Mouse (Mus musculus): ENCODE measurements at regions not wholly inside any gene's neighbourhood (a gene's known extent, or its start where the extent isn't known, plus 50 kb on each side); places are given as distances from the start of the nearest gene placed in this dataset.

DNA sequence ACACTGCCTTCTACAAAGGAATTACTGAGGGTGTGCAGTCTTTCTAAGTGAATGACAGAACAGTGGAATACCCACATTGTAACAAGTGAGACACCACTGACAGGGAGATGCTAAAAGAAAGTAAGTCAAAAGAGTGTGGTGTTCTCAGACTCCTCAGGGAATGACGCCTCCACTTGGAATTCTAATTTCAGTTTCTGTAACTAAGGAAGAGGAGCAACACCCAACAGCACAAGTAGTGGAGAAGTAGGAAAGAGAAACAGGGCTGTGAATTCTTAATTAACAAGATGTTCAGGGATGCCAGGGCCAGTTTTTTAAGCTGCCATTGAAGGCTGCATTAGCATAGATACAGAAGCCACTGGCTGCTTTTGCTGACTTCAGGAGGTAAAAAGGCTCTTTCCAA lies 81.4 kb downstream of the Fscb start:
- H3K9me3 ChIP-seq (ENCODE audit: control insufficient read depth, low read length): no peaks in the 10 kb centered on the region
- H3K4me3 ChIP-seq (ENCODE audit: low read length): no peak overlapping the region
- H3K4me1 ChIP-seq (ENCODE audit: control insufficient read depth, insufficient read depth, low read length): no peaks in the 10 kb centered on the region
- H3K4me2 ChIP-seq (replicated peaks; ENCODE audit: low read depth, low read length): no peak overlapping the region
- H3K36me3 ChIP-seq (ENCODE audit: control insufficient read depth, insufficient read depth, low read length): no peaks in the 10 kb centered on the region
- H3K27ac ChIP-seq (ENCODE audit: low read depth, low read length): no peak overlapping the region
- 87% methylated on average over 1 of the region's 1 CpGs for WGBS
- ATAC-seq (ENCODE audit: low FRiP score, low TSS enrichment): no peak
- H3K9ac ChIP-seq (ENCODE audit: low read depth, low read length): no peak overlapping the region
- no peaks in the 10 kb centered on the region for H3K27me3 ChIP-seq (ENCODE audit: control insufficient read depth, insufficient read depth, low read length)

DNA sequence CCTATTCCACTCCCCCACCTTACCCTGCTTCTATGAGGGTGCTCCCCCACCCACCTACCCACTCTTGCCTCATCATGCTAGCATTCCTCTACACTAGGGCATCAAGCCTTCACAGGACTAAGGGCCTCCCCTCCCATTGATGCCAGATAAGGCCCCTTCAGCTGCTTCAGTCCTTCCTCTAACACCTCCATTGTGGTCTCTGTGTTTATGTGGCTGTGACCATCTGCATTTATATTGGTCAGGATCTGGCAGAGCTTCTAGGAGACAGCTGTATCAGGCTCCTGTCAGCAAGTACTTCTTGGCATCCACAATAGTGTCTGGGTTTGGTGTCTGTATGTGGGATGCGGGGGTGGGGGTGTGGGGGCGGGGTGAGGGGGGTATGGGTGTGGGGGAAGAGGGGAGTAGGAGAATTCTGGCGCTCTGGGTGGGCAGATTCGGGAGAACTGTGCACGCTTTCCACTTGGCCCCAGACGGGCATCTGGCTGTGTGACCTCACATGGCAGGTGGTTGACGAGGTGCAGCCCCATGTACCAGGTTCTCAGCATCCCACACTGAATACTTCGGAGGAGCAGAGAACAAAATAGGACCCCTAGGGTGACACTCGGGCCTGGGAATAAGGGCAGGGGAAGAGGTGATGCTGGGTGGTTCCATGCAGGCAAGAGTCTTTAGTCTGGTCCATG lies 84.6 kb downstream of the Fscb start:
- Histone ChIP-seq H3K4me1 (ENCODE audit: control insufficient read depth, insufficient read depth, low read length) (no peaks in the 10 kb centered on the region), H3K36me3 (ENCODE audit: control insufficient read depth, insufficient read depth, low read length) (no peaks in the 10 kb centered on the region)
- no peak for ATAC-seq (ENCODE audit: low FRiP score, low TSS enrichment)

DNA sequence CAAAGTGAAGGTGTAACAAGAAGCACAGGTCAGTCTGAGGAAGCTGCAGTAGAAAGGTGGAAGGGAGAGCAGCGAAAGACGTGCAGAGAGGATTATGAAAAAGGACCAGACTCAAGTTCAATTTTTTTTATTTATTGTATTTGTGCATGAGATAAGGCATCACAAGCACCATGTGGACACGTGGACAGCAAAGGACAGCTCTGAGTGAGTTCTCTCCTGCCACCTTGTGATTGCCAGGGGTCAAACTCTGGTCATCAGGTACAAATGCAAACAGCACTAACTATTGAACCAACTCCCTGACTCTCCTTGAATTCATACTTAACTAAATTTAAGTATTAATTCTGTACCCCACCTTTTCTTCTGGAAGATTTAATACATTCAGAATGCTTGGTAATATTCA lies 109.5 kb downstream of the Fscb start:
- H3K9ac ChIP-seq (ENCODE audit: low read depth, low read length): no peak overlapping the region
- H3K27me3 ChIP-seq (ENCODE audit: control insufficient read depth, insufficient read depth, low read length): no peaks in the 10 kb centered on the region
- no peaks in the 10 kb centered on the region for H3K9me3 ChIP-seq (ENCODE audit: control insufficient read depth, low read length)
- no peak overlapping the region for H3K4me3 ChIP-seq (ENCODE audit: low read length)
- no peak for ATAC-seq (ENCODE audit: low FRiP score, low TSS enrichment)
- no peaks in the 10 kb centered on the region for H3K36me3 ChIP-seq (ENCODE audit: control insufficient read depth, insufficient read depth, low read length)
- H3K4me2 ChIP-seq (replicated peaks; ENCODE audit: low read depth, low read length): no peak overlapping the region
- no peak overlapping the region for H3K27ac ChIP-seq (ENCODE audit: low read depth, low read length)
- H3K4me1 ChIP-seq (ENCODE audit: control insufficient read depth, insufficient read depth, low read length): no peaks in the 10 kb centered on the region
- 81% methylated on average over 3 of the region's 3 CpGs for WGBS

More for the DNA sequence above, 84.6 kb downstream of the Fscb start:
- WGBS: 74% methylated on average over 9 of the region's 9 CpGs
- Histone ChIP-seq H3K27me3 (ENCODE audit: control insufficient read depth, insufficient read depth, low read length) (no peaks in the 10 kb centered on the region), H3K4me3 (ENCODE audit: low read length) (no peak overlapping the region), H3K27ac (ENCODE audit: low read depth, low read length) (no peak overlapping the region), H3K9me3 (ENCODE audit: control insufficient read depth, low read length) (no peaks in the 10 kb centered on the region), H3K4me2 (replicated peaks; ENCODE audit: low read depth, low read length) (no peak overlapping the region), H3K9ac (ENCODE audit: low read depth, low read length) (no peak overlapping the region)

DNA sequence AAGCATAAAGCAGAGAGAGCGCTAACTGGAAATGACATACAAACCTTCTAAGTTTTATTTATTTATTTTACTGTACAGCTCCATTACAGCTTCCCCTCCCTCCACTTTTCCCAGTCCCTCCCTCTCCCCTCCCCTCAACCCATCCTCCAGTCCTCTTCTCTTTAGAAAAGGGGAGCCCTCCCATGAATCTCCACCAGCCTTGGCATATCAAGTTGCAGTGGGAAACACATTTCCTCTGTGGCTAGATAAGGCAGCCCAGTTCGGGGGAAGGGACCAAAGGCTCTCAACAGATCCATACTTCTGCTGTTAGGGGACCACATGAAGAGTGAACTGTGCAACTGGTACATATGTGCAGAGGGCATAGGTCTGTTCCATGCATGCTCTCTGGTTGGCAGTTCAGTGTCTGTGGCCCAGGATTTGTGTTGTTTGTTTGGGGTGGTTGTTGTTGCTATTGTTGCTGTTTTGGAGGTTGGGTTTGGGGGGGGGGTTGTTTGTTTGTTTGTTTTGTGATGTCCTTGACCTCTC lies 112.8 kb downstream of the Fscb start:
- no peak overlapping the region for H3K4me2 ChIP-seq (replicated peaks; ENCODE audit: low read depth, low read length)
- 23% methylated on average over 2 of the region's 2 CpGs for WGBS
- peak; percentile 85 for ATAC-seq (ENCODE audit: low FRiP score, low TSS enrichment)

DNA sequence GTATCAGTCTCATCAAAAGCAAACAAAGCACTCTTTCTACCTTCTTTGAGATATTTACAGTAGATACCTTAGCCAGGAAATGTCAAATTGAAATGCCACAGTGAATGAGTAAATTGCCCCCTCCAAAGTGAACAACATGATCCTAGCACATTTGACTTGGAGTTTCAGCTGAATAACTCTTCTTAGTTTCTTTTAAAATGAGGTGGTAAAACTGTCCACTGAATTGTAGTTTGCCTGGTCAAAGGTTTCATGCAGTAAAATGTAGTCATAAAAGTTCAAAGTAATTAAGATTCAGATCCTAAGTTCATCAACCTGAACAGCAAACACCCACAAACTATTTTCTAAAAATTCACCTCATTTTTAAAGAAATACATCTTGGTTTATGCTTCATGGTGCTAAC lies 113.8 kb downstream of the Fscb start:
- no peaks in the 10 kb centered on the region for H3K4me1 ChIP-seq (ENCODE audit: control insufficient read depth, insufficient read depth, low read length)
- H3K9ac ChIP-seq (ENCODE audit: low read depth, low read length): no peak overlapping the region
- H3K9me3 ChIP-seq (ENCODE audit: control insufficient read depth, low read length): no peaks in the 10 kb centered on the region
- H3K27ac ChIP-seq (ENCODE audit: low read depth, low read length): no peak overlapping the region
- H3K4me2 ChIP-seq (replicated peaks; ENCODE audit: low read depth, low read length): no peak overlapping the region
- H3K27me3 ChIP-seq (ENCODE audit: control insufficient read depth, insufficient read depth, low read length): no peaks in the 10 kb centered on the region
- no peak overlapping the region for H3K4me3 ChIP-seq (ENCODE audit: low read length)
- H3K36me3 ChIP-seq (ENCODE audit: control insufficient read depth, insufficient read depth, low read length): no peaks in the 10 kb centered on the region
- no peak for ATAC-seq (ENCODE audit: low FRiP score, low TSS enrichment)

More for the DNA sequence above, 112.8 kb downstream of the Fscb start:
- H3K4me1 ChIP-seq (ENCODE audit: control insufficient read depth, insufficient read depth, low read length): no peaks in the 10 kb centered on the region
- H3K36me3 ChIP-seq (ENCODE audit: control insufficient read depth, insufficient read depth, low read length): no peaks in the 10 kb centered on the region
- no peak overlapping the region for H3K4me3 ChIP-seq (ENCODE audit: low read length)
- no peak overlapping the region for H3K27ac ChIP-seq (ENCODE audit: low read depth, low read length)
- H3K9ac ChIP-seq (ENCODE audit: low read depth, low read length): no peak overlapping the region
- H3K27me3 ChIP-seq (ENCODE audit: control insufficient read depth, insufficient read depth, low read length): no peaks in the 10 kb centered on the region
- no peaks in the 10 kb centered on the region for H3K9me3 ChIP-seq (ENCODE audit: control insufficient read depth, low read length)

DNA sequence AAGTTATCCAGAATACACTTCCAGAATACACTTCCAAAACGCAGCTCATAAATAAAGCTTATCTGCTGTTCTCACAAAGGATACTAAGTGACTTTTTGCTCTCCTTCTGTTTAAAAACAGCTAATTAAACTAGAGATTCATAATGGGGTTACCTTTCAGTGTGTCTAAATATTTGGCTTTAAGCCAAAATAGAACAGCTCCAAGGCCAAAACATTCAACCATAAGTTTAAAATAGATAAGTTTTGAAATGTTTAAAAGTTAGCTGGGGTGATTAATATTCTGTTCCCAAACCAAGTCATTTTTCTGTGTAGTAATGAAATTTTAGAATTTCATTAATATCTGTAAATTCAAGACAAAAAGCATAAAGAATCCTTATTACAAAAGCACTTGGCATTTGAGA lies 130.7 kb downstream of the Fscb start:
- H3K36me3 ChIP-seq (ENCODE audit: control insufficient read depth, insufficient read depth, low read length): no peaks in the 10 kb centered on the region
- 69% methylated on average over 1 of the region's 1 CpGs for WGBS
- H3K9me3 ChIP-seq (ENCODE audit: control insufficient read depth, low read length): no peaks in the 10 kb centered on the region
- H3K4me2 ChIP-seq (replicated peaks; ENCODE audit: low read depth, low read length): no peak overlapping the region
- ATAC-seq (ENCODE audit: low FRiP score, low TSS enrichment): no peak
- no peak overlapping the region for H3K27ac ChIP-seq (ENCODE audit: low read depth, low read length)
- H3K27me3 ChIP-seq (ENCODE audit: control insufficient read depth, insufficient read depth, low read length): no peaks in the 10 kb centered on the region
- no peaks in the 10 kb centered on the region for H3K4me1 ChIP-seq (ENCODE audit: control insufficient read depth, insufficient read depth, low read length)
- no peak overlapping the region for H3K4me3 ChIP-seq (ENCODE audit: low read length)
- H3K9ac ChIP-seq (ENCODE audit: low read depth, low read length): no peak overlapping the region

DNA sequence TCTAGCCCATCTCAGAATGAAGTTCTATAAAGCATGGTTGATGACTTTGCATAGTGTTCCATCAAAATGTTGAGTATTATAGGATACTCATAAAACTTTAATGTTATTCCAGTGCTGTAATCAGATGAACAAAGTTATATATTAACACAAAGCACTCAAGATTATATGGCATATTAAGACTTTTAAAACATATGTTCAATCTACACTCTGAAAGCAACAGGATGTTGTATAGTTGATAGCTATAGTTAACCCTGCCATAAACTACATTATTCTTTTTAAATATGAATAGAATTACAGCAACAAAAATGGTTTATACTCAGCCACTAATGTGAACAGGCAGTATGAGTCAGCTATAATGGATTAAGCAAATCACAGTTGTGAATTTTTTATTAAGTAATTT lies 139.3 kb downstream of the Fscb start:
- no peak overlapping the region for H3K9ac ChIP-seq (ENCODE audit: low read depth, low read length)
- H3K36me3 ChIP-seq (ENCODE audit: control insufficient read depth, insufficient read depth, low read length): no peaks in the 10 kb centered on the region
- no peak overlapping the region for H3K4me2 ChIP-seq (replicated peaks; ENCODE audit: low read depth, low read length)
- ATAC-seq (ENCODE audit: low FRiP score, low TSS enrichment): peak; percentile 57; the same call in 1 of the 2 replicates
- H3K4me1 ChIP-seq (ENCODE audit: control insufficient read depth, insufficient read depth, low read length): no peaks in the 10 kb centered on the region
- H3K27ac ChIP-seq (ENCODE audit: low read depth, low read length): no peak overlapping the region
- H3K27me3 ChIP-seq (ENCODE audit: control insufficient read depth, insufficient read depth, low read length): no peaks in the 10 kb centered on the region
- no peak overlapping the region for H3K4me3 ChIP-seq (ENCODE audit: low read length)
- H3K9me3 ChIP-seq (ENCODE audit: control insufficient read depth, low read length): no peaks in the 10 kb centered on the region

All from kidney, embryonic 14.5 days (tissue).